Mouse (Mus musculus) MN1 (cell line): ENCODE results near the gene Gm49336.

Source experiments
- DNase-seq: peaks from one replicate; pipeline ENCODE4 v3.0.0-alpha.2; 2016; ENCODE audit warnings: low spot score

Gm49336 gene

GRCm38 (mm10) chr14:60251281-60252003 is at the start of gene Gm49336, which contains the start of gene Nupl1:
TSS of gene Gm49336 (minus strand) at chr14:60251507.
TSS of gene Nupl1 (minus strand) at chr14:60251431.
- DNase-seq, result peak; percentile 99

GRCm38 (mm10) chr14:60301024-60301423 is 49.7 kb upstream of the Gm49336 start:
- DNase-seq, result no peak

- no peak for DNase-seq
Observed at GRCm38 (mm10) chr14:60300224-60300991, 49.1 kb upstream of the Gm49336 start.

GRCm38 (mm10) chr14:60295531-60295930 is 44.2 kb upstream of the Gm49336 start:
- DNase-seq, result no peak

GRCm38 (mm10) chr14:60290363-60290762 is 39.1 kb upstream of the Gm49336 start:
- no peak for DNase-seq

- no peak for DNase-seq
Observed at GRCm38 (mm10) chr14:60286194-60286863, 35.0 kb upstream of the Gm49336 start.

GRCm38 (mm10) chr14:60275301-60276276 is 24.3 kb upstream of the Gm49336 start:
- DNase-seq, result no peak

- no peak for DNase-seq
Observed at GRCm38 (mm10) chr14:60273346-60273745, 22.0 kb upstream of the Gm49336 start.

- no peak for DNase-seq
Observed at GRCm38 (mm10) chr14:60269333-60269732, 18.0 kb upstream of the Gm49336 start.

- DNase-seq, result peak; percentile 98
Observed at GRCm38 (mm10) chr14:60264990-60265876, 13.9 kb upstream of the Gm49336 start, which contains the start of gene Mtmr6. TSS of gene Mtmr6 (plus strand) at chr14:60265228.

GRCm38 (mm10) chr14:60262316-60262715 is 11.0 kb upstream of the Gm49336 start:
- peak; percentile 15 for DNase-seq

GRCm38 (mm10) chr14:60257851-60258250 is 6.5 kb upstream of the Gm49336 start:
- no peak for DNase-seq

- no peak for DNase-seq
Observed at GRCm38 (mm10) chr14:60257101-60257500, 5.8 kb upstream of the Gm49336 start.

- no peak for DNase-seq
Observed at GRCm38 (mm10) chr14:60256356-60256755, 5.0 kb upstream of the Gm49336 start.

GRCm38 (mm10) chr14:60254774-60255173 is 3.5 kb upstream of the Gm49336 start:
- DNase-seq, result no peak

- DNase-seq, result no peak
Observed at GRCm38 (mm10) chr14:60253466-60253865, 2.2 kb upstream of the Gm49336 start.

GRCm38 (mm10) chr14:60252004-60253000 is 995 bp upstream of the Gm49336 start:
- DNase-seq, result peak; percentile 18

- peak; percentile 60 for DNase-seq
Observed at GRCm38 (mm10) chr14:60250879-60251278, 428 bp downstream of the Gm49336 start.

GRCm38 (mm10) chr14:60250366-60250765 is 941 bp downstream of the Gm49336 start:
- DNase-seq, result no peak
